Mouse (Mus musculus) brain, embryonic 14.5 days (tissue): ENCODE measurements at regions not wholly inside any gene's neighbourhood (a gene's known extent, or its start where the extent isn't known, plus 50 kb on each side); places are given as distances from the start of the nearest gene placed in this dataset.

ENCODE experiments used
- CTCF ChIP-seq: fragments of 200-500 bp; IDR thresholded peaks from 2 replicates; pipeline ENCODE4 v1.5.1; 2012; ENCODE audit warnings: inconsistent platforms, mild to moderate bottlenecking, moderate library complexity, borderline replicate concordance; ENCODE audit not compliant: insufficient read depth, insufficient read length; ENCODE audit errors: extremely low read depth
- POLR2A ChIP-seq: fragments of 200-500 bp; IDR thresholded peaks from 2 replicates; pipeline ENCODE4 v1.6.1; 2012; ENCODE audit warnings: mild to moderate bottlenecking, inconsistent platforms, borderline replicate concordance; ENCODE audit not compliant: poor library complexity, insufficient read depth, insufficient read length, severe bottlenecking; ENCODE audit errors: extremely low read depth

DNA sequence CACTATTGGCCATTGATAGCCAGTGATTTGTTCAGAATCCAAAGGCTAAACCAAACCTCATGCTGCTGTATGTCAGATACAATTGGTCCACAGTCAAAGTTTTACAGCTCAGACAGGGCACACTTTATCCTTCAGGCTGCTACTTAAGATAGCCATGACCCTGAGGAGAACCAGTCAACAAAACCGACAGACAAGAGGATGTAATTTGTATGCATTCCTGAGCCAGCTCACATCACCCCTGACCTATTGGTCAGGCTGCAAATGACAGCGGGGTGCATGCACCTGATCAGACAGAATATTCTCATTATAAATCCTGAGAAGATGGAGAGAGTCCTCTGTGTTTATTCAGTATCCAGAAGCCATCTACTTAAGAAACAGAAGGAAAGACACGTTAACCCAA, 315.5 kb upstream of the Pou3f2 start:
- TF ChIP-seq CTCF: no peak
- no peak for TF ChIP-seq POLR2A
